Mouse (Mus musculus): ENCODE results near the gene Lgals2. TPM values are rescaled to one million over a fixed set of nuclear protein-coding genes. Genes with fewer than 3 reads are reported as not detected.

Gene Lgals2
- total and polyA plus RNA-seq, 3 experiments = not detected

- Histone ChIP-seq H3K9me3 (replicated peaks; ENCODE audit: insufficient read depth, low read length) (no peaks in the 10 kb centered on the region), H3K4me1 (ENCODE audit: control insufficient read depth in 1 of 2, insufficient read depth in 2 of 2, low read length in 2 of 2) (peaks cover 6 to 20% of the 10 kb centered on the region in 2 experiments; a peak in 3 of 4 replicates), H3K36me3 (ENCODE audit: control insufficient read depth in 1 of 2, insufficient read depth in 2 of 2, low read length in 2 of 2) (peaks cover 0 to 5% of the 10 kb centered on the region in 2 experiments; a peak in 2 of 4 replicates), H3K79me2 (ENCODE audit: control insufficient read depth, insufficient read depth, low read length, poor library complexity) (no peaks in the 10 kb centered on the region), H3K4me3 (ENCODE audit: control insufficient read depth in 1 of 2, insufficient read depth in 1 of 2, low read depth in 2 of 2, low read length in 2 of 2) (no peak overlapping the region), H3K27ac (ENCODE audit: control insufficient read depth, low read depth, low read length) (no peak overlapping the region), H3K27me3 (ENCODE audit: control insufficient read depth in 1 of 2, insufficient read depth in 2 of 2, low read length in 2 of 2) (no peaks in the 10 kb centered on the region; a peak in 1 of 4 replicates), H3K9ac (ENCODE audit: control insufficient read depth, low read depth, low read length, poor library complexity, severe bottlenecking) (no peak overlapping the region)
- no peak for DNase-seq (ENCODE audit: low read depth, low spot score)
- TF ChIP-seq USF1 (IDR thresholded peaks at IDR 0.05; ENCODE audit: low read depth, low read length) = no peak
- no peak for TF ChIP-seq NRF1 (IDR thresholded peaks at IDR 0.05; ENCODE audit: insufficient read depth, low read depth, low read length, poor library complexity, severe bottlenecking)
- no peak for TF ChIP-seq ZNF384 (IDR thresholded peaks at IDR 0.05; ENCODE audit: low read depth, low read length)
- no peak for TF ChIP-seq UBTF (IDR thresholded peaks at IDR 0.05; ENCODE audit: borderline replicate concordance, insufficient read depth, low read depth, low read length)
- no peak for TF ChIP-seq E2F4 (IDR thresholded peaks at IDR 0.05; ENCODE audit: borderline replicate concordance, low read depth, low read length)
- TF ChIP-seq MXI1 (IDR thresholded peaks at IDR 0.05; ENCODE audit: low read depth, low read length) = no peak
- TF ChIP-seq MAX (IDR thresholded peaks at IDR 0.05; ENCODE audit: low read length) = no peak
- TF ChIP-seq CHD2 (IDR thresholded peaks at IDR 0.05; ENCODE audit: low read length) = no peak
- TF ChIP-seq MEF2A (IDR thresholded peaks at IDR 0.05; ENCODE audit: extremely low read depth, insufficient replicate concordance, low read depth, low read length, poor library complexity, severe bottlenecking) = no peak
- no peak for TF ChIP-seq MAFK (IDR thresholded peaks at IDR 0.05; ENCODE audit: borderline replicate concordance, low read depth, low read length)
- TF ChIP-seq ETS1 (IDR thresholded peaks at IDR 0.05; ENCODE audit: low read depth, low read length) = no peak
- no peak for TF ChIP-seq ZC3H11A (IDR thresholded peaks at IDR 0.05; ENCODE audit: low read depth, low read length)
- TF ChIP-seq CTCF (IDR thresholded peaks at IDR 0.05 in 2 of 3, conservative IDR thresholded peaks at IDR 0.05 in 1 of 3; ENCODE audit: control insufficient read depth in 1 of 3, insufficient read depth in 1 of 3, low read depth in 2 of 3, low read length in 3 of 3, poor library complexity in 1 of 3, severe bottlenecking in 1 of 3) = no peak
- no peak for TF ChIP-seq GATA1 (IDR thresholded peaks at IDR 0.05; ENCODE audit: low read depth, low read length)
- TF ChIP-seq POLR2A (IDR thresholded peaks at IDR 0.05; ENCODE audit: control insufficient read depth in 1 of 2, insufficient read depth in 1 of 2, low read depth in 1 of 2, low read length in 2 of 2, poor library complexity in 1 of 2) = no peak
- no peak for TF ChIP-seq GABPA (IDR thresholded peaks at IDR 0.05; ENCODE audit: low read depth, low read length)
Observed at GRCm38 (mm10) chr15:78813603-78814002, 41.7 kb downstream of the Lgals2 start.

GRCm38 (mm10) chr15:78810146-78810545 is 45.2 kb downstream of the Lgals2 start:
- TF ChIP-seq MEF2A (IDR thresholded peaks at IDR 0.05; ENCODE audit: extremely low read depth, insufficient replicate concordance, low read depth, low read length, poor library complexity, severe bottlenecking) = no peak
- TF ChIP-seq RCOR1 (IDR thresholded peaks at IDR 0.05; ENCODE audit: low read depth, low read length) = no peak
- no peak for TF ChIP-seq TAL1 (IDR thresholded peaks at IDR 0.05; ENCODE audit: low read length)
- TF ChIP-seq POLR2A (IDR thresholded peaks at IDR 0.05; ENCODE audit: control insufficient read depth in 1 of 2, insufficient read depth in 1 of 2, low read depth in 1 of 2, low read length in 2 of 2, poor library complexity in 1 of 2) = no peak
- no peak for TF ChIP-seq CHD1 (IDR thresholded peaks at IDR 0.05; ENCODE audit: low read depth, low read length)
- TF ChIP-seq E2F4 (IDR thresholded peaks at IDR 0.05; ENCODE audit: borderline replicate concordance, low read depth, low read length) = no peak
- no peak for TF ChIP-seq GABPA (IDR thresholded peaks at IDR 0.05; ENCODE audit: low read depth, low read length)
- TF ChIP-seq ZKSCAN1 (IDR thresholded peaks at IDR 0.05; ENCODE audit: low read depth, low read length) = no peak
- no peak for TF ChIP-seq MXI1 (IDR thresholded peaks at IDR 0.05; ENCODE audit: low read depth, low read length)
- no peak for TF ChIP-seq USF1 (IDR thresholded peaks at IDR 0.05; ENCODE audit: low read depth, low read length)
- no peak for TF ChIP-seq JUND (IDR thresholded peaks at IDR 0.05; ENCODE audit: low read depth, low read length)
- TF ChIP-seq UBTF (IDR thresholded peaks at IDR 0.05; ENCODE audit: borderline replicate concordance, insufficient read depth, low read depth, low read length) = no peak
- no peak for TF ChIP-seq ETS1 (IDR thresholded peaks at IDR 0.05; ENCODE audit: low read depth, low read length)
- no peak for TF ChIP-seq POLR2AphosphoS5 (IDR thresholded peaks at IDR 0.05; ENCODE audit: borderline replicate concordance, low read depth, low read length)
- TF ChIP-seq ZMIZ1 (IDR thresholded peaks at IDR 0.05; ENCODE audit: low read depth, low read length) = no peak
- TF ChIP-seq ZC3H11A (IDR thresholded peaks at IDR 0.05; ENCODE audit: low read depth, low read length) = no peak
- no peak for TF ChIP-seq SMC3 (IDR thresholded peaks at IDR 0.05; ENCODE audit: low read depth, low read length)
- no peak for TF ChIP-seq TBP (IDR thresholded peaks at IDR 0.05; ENCODE audit: low read depth, low read length)
- TF ChIP-seq MAFK (IDR thresholded peaks at IDR 0.05; ENCODE audit: borderline replicate concordance, low read depth, low read length) = no peak
- TF ChIP-seq MYB (IDR thresholded peaks at IDR 0.05; ENCODE audit: low read depth, low read length) = no peak
- H3K27me3 ChIP-seq (ENCODE audit: control insufficient read depth in 1 of 2, insufficient read depth in 2 of 2, low read length in 2 of 2) = peaks cover 0 to 3% of the 10 kb centered on the region in 2 experiments; a peak in 2 of 4 replicates
- H3K36me3 ChIP-seq (ENCODE audit: control insufficient read depth in 1 of 2, insufficient read depth in 2 of 2, low read length in 2 of 2) = peaks cover 0 to 2% of the 10 kb centered on the region in 2 experiments; a peak in 2 of 4 replicates
- H3K4me1 ChIP-seq (ENCODE audit: control insufficient read depth in 1 of 2, insufficient read depth in 2 of 2, low read length in 2 of 2) = peaks cover 1 to 13% of the 10 kb centered on the region in 2 experiments; a peak in 3 of 4 replicates
- no peak overlapping the region for H3K27ac ChIP-seq (ENCODE audit: control insufficient read depth, low read depth, low read length)
- no peak overlapping the region for H3K9ac ChIP-seq (ENCODE audit: control insufficient read depth, low read depth, low read length, poor library complexity, severe bottlenecking)
- DNase-seq (ENCODE audit: low read depth, low spot score) = peak; percentile 58
- no peak overlapping the region for H3K4me3 ChIP-seq (ENCODE audit: control insufficient read depth in 1 of 2, insufficient read depth in 1 of 2, low read depth in 2 of 2, low read length in 2 of 2)
- no peaks in the 10 kb centered on the region for H3K79me2 ChIP-seq (ENCODE audit: control insufficient read depth, insufficient read depth, low read length, poor library complexity)
- H3K9me3 ChIP-seq (replicated peaks; ENCODE audit: insufficient read depth, low read length) = no peaks in the 10 kb centered on the region
